Mouse (Mus musculus) hindbrain, embryonic 15.5 days (tissue): ENCODE data around the gene Sos1. TPM values are rescaled to one million over a fixed set of nuclear protein-coding genes. Genes with fewer than 3 reads are reported as not detected.
"Not testable (repeated sequence)": the region's sequence is repeated elsewhere in the genome, so short reads cannot be mapped to it uniquely, and the experiment has no call there.

Source experiments
- ATAC-seq: fragments of 200-750 bp; cut with Nextera tagmentation; 2 replicates; pipeline ENCODE4 v1.8.0; 2017; ENCODE audit warnings: low read depth, moderate number of reproducible peaks, moderate TSS enrichment; ENCODE audit not compliant: low FRiP score
- H3K27ac ChIP-seq: fragments of 300-500 bp; sonication (generic); replicated peaks from 2 replicates; pipeline ENCODE4 v1.5.1; 2015; ENCODE audit warnings: mild to moderate bottlenecking, inconsistent platforms
- H3K27me3 ChIP-seq: fragments of 300-500 bp; sonication (generic); 2 replicates; pipeline ENCODE4 v1.6.1; 2015; ENCODE audit warnings: control low read depth, inconsistent platforms
- H3K36me3 ChIP-seq: fragments of 300-500 bp; sonication (generic); 2 replicates; pipeline ENCODE4 v1.6.1; 2015; ENCODE audit warnings: control low read depth, inconsistent platforms
- H3K4me1 ChIP-seq: fragments of 300-500 bp; sonication (generic); replicated peaks from 2 replicates; pipeline ENCODE4 v1.6.1; 2015; ENCODE audit warnings: control low read depth, inconsistent platforms
- H3K4me2 ChIP-seq: fragments of 300-500 bp; sonication (generic); 2 replicates; pipeline ENCODE4 v1.6.1; 2015; ENCODE audit warnings: moderate library complexity, mild to moderate bottlenecking, inconsistent platforms
- H3K4me3 ChIP-seq: fragments of 300-500 bp; sonication (generic); 2 replicates; pipeline ENCODE4 v1.5.1; 2015; ENCODE audit warnings: mild to moderate bottlenecking, inconsistent platforms
- H3K9ac ChIP-seq: fragments of 300-500 bp; sonication (generic); 2 replicates; pipeline ENCODE4 v1.6.1; 2015; ENCODE audit warnings: inconsistent platforms
- H3K9me3 ChIP-seq: fragments of 300-500 bp; sonication (generic); 2 replicates; pipeline ENCODE4 v1.6.1; 2016; ENCODE audit warnings: control low read depth, inconsistent platforms
- WGBS: fragments of 180-500 bp; shearing (Covaris S2); methylation state at CpG from one replicate; pipeline ENCODE4 v1.1.7; 2015; 5-methylcytosine and 5-hydroxymethylcytosine counted together
- polyA plus RNA-seq: library from polyadenylated mRNA; unstranded; fragments of >200 nt; fragmentation: Nextera tagmentation; extraction: Ambion mirVana; gene quantifications from 2 replicates; pipeline ENCODE4 v1.2.1, GENCODE M21; 2015

The Sos1 gene
- polyA plus RNA-seq, 1 experiment from 2014 or later = 8.4 TPM

DNA sequence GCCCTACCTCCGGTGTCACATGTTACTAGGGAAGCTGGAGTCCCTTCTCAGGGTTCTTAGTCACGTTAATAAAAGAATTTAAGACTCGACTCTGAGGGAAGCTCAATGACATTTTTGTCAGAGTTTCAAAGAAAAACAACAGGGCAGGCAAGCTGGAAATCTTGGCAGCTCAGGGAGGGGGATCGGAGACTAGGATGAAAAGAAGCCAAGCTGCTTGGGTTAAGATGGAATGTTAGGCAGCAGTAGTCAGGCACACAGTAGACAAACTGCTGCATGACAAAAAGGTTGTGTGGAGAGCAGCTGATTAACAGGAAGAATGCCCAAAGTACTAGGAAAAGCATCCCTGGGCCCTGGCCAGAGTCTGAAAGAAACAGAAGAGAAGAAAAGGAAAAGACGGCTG is 9.9 kb upstream of the Sos1 start:
- Histone ChIP-seq H3K9me3 (no peaks in the 10 kb centered on the region), H3K4me1 (no peaks in the 10 kb centered on the region), H3K36me3 (no peaks in the 10 kb centered on the region), H3K9ac (no peak overlapping the region), H3K27ac (no peak overlapping the region), H3K4me2 (no peak overlapping the region), H3K27me3 (no peaks in the 10 kb centered on the region), H3K4me3 (no peak overlapping the region)
- no peak for ATAC-seq
- 65% methylated on average over 5 of the region's 5 CpGs for WGBS

- H3K9ac ChIP-seq = no peak overlapping the region
- H3K36me3 ChIP-seq = no peaks in the 10 kb centered on the region
- no peak for ATAC-seq
- no peaks in the 10 kb centered on the region for H3K27me3 ChIP-seq
- H3K27ac ChIP-seq = no peak overlapping the region
- H3K9me3 ChIP-seq = no peaks in the 10 kb centered on the region
- H3K4me3 ChIP-seq = no peak overlapping the region
- H3K4me2 ChIP-seq = no peak overlapping the region
- WGBS = 68% methylated on average over 3 of the region's 3 CpGs
- H3K4me1 ChIP-seq = no peaks in the 10 kb centered on the region
These were observed 8.7 kb upstream of the Sos1 start for GRCm38 (mm10) chr17:80488918-80489317.

GRCm38 (mm10) chr17:80485160-80485559 is 4.9 kb upstream of the Sos1 start:
- 90% methylated on average over 5 of the region's 5 CpGs for WGBS
- Histone ChIP-seq H3K4me3 (no peak overlapping the region), H3K36me3 (no peaks in the 10 kb centered on the region), H3K27ac (no peak overlapping the region), H3K27me3 (no peaks in the 10 kb centered on the region), H3K9me3 (no peaks in the 10 kb centered on the region), H3K4me1 (peaks cover 20% of the 10 kb centered on the region), H3K9ac (no peak overlapping the region), H3K4me2 (no peak overlapping the region)
- ATAC-seq = no peak

DNA sequence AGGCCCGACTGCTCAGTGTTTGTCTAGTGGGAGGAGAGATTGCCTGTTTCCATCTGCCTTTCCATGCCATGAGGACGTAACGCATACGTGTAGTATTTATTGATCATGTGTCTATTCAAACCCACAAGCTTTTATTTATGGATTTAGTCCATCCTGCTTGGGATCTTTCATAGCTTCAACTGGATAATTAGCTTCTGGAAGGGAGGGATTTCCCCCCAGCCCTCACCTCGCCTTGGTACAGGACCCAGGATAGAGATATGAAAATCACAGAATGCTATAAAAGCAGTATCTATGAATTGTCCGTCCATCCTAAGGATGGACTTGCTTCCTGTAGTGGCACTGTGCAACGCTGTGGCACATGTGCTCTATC is 587 bp upstream of the Sos1 start:
- 23% methylated on average over 7 of the region's 7 CpGs for WGBS
- Histone ChIP-seq H3K4me1 (peaks cover 37% of the 10 kb centered on the region), H3K4me2 (peak overlapping the region; percentile 74), H3K4me3 (peak overlapping the region; percentile 97), H3K36me3 (no peaks in the 10 kb centered on the region), H3K9ac (peak overlapping the region; percentile 98), H3K9me3 (no peaks in the 10 kb centered on the region), H3K27me3 (no peaks in the 10 kb centered on the region), H3K27ac (peak overlapping the region; percentile 98)
- no peak for ATAC-seq

DNA sequence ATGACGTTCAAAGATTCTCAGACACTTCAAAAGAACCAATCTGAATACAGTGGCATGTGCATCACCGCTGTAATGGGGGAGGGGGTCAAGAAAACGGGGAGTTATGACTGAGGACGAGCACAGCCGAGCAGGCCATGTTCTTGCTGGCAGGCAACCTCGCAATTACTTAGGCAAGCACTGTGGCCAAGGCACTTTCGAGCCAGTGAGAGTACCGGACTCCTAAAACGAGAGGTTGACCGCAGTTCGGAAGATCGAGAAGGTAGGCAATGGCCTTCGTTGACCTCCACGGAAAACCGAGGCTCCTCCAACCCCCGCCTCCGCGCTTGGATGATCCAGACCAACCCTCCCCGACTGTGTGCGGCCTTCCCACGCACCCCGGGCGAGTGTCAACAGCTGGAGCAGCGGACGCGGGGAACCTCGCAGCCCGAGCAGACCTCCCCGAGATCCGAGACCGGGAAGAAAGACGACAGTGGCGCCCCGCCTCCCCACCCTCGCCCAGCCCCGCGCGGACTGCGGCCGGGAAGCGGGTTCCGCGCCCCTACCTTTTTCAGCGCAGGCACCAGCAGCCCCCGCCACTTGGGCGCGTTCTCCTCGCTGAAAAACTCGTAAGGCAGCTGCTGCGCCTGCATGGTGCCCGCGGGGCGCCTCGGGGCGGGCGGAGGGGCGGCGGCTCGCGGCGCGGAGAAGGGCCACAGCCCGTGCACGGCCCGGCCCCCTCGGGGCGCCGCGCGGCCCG is 790 bp downstream of the Sos1 start:
- peak overlapping the region; percentile 98 for H3K27ac ChIP-seq
- H3K4me1 ChIP-seq = peaks cover 37% of the 10 kb centered on the region
- H3K9ac ChIP-seq = peak overlapping the region; percentile 98
- no peaks in the 10 kb centered on the region for H3K9me3 ChIP-seq
- WGBS = under 1% methylated on average over 50 of the region's 71 CpGs
- H3K4me2 ChIP-seq = peak overlapping the region; percentile 74
- H3K27me3 ChIP-seq = no peaks in the 10 kb centered on the region
- H3K36me3 ChIP-seq = no peaks in the 10 kb centered on the region
- H3K4me3 ChIP-seq = peak overlapping the region; percentile 97
- ATAC-seq = peak; percentile 25

DNA sequence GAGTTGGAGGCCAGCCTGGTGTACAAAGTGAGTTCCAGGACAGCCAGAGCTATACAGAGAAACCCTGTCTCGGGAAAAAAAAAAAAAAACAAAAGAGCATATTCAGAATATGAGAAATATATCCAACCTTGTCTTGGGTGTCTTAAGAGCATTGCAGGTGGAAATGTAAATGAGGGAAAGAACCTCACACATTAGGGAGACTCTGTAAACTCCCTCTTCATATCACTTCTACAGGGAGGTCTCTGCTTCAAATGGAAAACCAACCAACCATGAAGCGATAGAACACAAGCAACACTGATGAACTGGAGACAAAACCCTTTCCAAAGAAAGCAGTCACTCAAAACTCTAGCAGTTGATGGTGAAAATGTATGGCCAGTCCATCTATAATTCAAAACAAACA is 2.6 kb downstream of the Sos1 start:
- 85% methylated on average over 2 of the region's 2 CpGs for WGBS
- Histone ChIP-seq H3K4me1 (peaks cover 35% of the 10 kb centered on the region), H3K27ac (no peak overlapping the region), H3K9me3 (no peaks in the 10 kb centered on the region), H3K27me3 (no peaks in the 10 kb centered on the region), H3K36me3 (no peaks in the 10 kb centered on the region), H3K4me3 (no peak overlapping the region), H3K4me2 (0 out of 2 replicates have a peak overlapping the region, but pooled peaks have one; percentile 74), H3K9ac (no peak overlapping the region)
- ATAC-seq = no peak

GRCm38 (mm10) chr17:80476496-80476895 is 3.8 kb downstream of the Sos1 start:
- Histone ChIP-seq H3K36me3 (no peaks in the 10 kb centered on the region), H3K27me3 (no peaks in the 10 kb centered on the region), H3K4me3 (no peak overlapping the region), H3K9ac (no peak overlapping the region), H3K9me3 (no peaks in the 10 kb centered on the region), H3K27ac (no peak overlapping the region), H3K4me1 (peaks cover 29% of the 10 kb centered on the region), H3K4me2 (no peak overlapping the region)
- no peak for ATAC-seq
- WGBS = 91% methylated on average over 4 of the region's 4 CpGs

- Histone ChIP-seq H3K4me1 (peaks cover 9% of the 10 kb centered on the region), H3K36me3 (no peaks in the 10 kb centered on the region), H3K4me2 (no peak overlapping the region), H3K9me3 (no peaks in the 10 kb centered on the region), H3K27ac (no peak overlapping the region), H3K9ac (no peak overlapping the region), H3K4me3 (no peak overlapping the region), H3K27me3 (no peaks in the 10 kb centered on the region)
- no peak for ATAC-seq
- WGBS = 32% methylated on average over 8 of the region's 8 CpGs
These were observed 9.0 kb downstream of the Sos1 start for GRCm38 (mm10) chr17:80471056-80471802.

DNA sequence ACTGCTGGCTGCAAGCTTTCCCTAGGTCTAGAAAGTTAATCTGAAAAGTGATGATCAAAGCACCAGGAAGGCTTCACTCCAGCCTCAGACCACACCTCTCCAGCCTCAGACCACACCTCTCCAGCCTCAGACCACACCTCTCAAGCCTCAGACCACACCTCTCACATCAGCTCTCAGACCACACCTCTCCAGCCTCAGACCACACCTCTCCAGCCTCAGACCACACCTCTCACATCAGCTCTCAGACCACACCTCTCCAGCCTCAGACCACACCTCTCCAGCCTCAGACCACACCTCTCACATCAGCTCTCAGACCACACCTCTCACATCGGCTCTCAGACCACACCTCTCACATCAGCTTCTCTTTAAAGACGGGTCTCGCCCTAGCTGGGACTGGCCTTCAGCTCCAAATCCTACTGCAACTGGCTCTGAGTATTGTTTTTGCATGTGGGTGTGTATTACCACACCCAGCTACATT is 11.8 kb downstream of the Sos1 start:
- not testable (repeated sequence) for H3K27ac ChIP-seq, ATAC-seq

GRCm38 (mm10) chr17:80460258-80460657 is 20.0 kb downstream of the Sos1 start:
- Histone ChIP-seq H3K36me3 (no peaks in the 10 kb centered on the region), H3K9ac (no peak overlapping the region), H3K27me3 (no peaks in the 10 kb centered on the region), H3K9me3 (no peaks in the 10 kb centered on the region), H3K27ac (no peak overlapping the region), H3K4me2 (no peak overlapping the region), H3K4me3 (no peak overlapping the region), H3K4me1 (peaks cover 16% of the 10 kb centered on the region)
- WGBS = 51% methylated on average over 5 of the region's 5 CpGs
- no peak for ATAC-seq

More for the DNA sequence above, 11.8 kb downstream of the Sos1 start:
- H3K9ac ChIP-seq, H3K4me3 ChIP-seq, H3K4me2 ChIP-seq, H3K27me3 ChIP-seq, H3K9me3 ChIP-seq, H3K36me3 ChIP-seq: not testable (repeated sequence)
- WGBS = 41% methylated on average over 3 of the region's 3 CpGs
- peaks cover 12% of the 10 kb centered on the region for H3K4me1 ChIP-seq

DNA sequence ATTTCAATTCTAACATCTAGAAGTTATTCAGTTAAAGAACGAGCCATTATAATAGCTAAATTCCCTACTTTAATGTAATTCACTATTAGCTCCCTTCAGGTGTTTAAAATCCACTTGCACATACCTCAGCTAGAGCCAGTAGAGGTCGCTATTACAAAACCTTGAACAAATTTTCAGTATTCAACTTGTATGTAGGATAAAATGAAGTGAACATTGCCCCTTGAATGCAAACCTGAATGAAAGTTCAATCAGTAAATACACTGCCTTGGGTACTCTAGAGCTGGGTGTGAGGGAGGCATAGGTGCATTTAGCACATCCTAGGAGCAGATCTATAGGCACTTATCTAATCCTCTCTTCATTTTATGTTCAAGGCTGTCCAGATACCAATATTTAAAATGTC is 24.6 kb downstream of the Sos1 start:
- Histone ChIP-seq H3K9me3 (no peaks in the 10 kb centered on the region), H3K4me2 (no peak overlapping the region)

GRCm38 (mm10) chr17:80450426-80451030 is 29.7 kb downstream of the Sos1 start:
- Histone ChIP-seq H3K9ac (no peak overlapping the region), H3K4me3 (no peak overlapping the region), H3K27ac (no peak overlapping the region), H3K4me1 (no peaks in the 10 kb centered on the region), H3K9me3 (no peaks in the 10 kb centered on the region), H3K4me2 (no peak overlapping the region), H3K36me3 (peaks cover 35% of the 10 kb centered on the region), H3K27me3 (no peaks in the 10 kb centered on the region)
- WGBS = 34% methylated on average over 3 of the region's 3 CpGs
- ATAC-seq = no peak

More for the DNA sequence above, 24.6 kb downstream of the Sos1 start:
- no peaks in the 10 kb centered on the region for H3K27me3 ChIP-seq
- no peak for ATAC-seq
- H3K4me1 ChIP-seq = 0 out of 2 replicates have a peak, but pooled peaks cover 4% of the 10 kb centered on the region
- H3K9ac ChIP-seq = no peak overlapping the region
- no peak overlapping the region for H3K27ac ChIP-seq
- WGBS = 45% methylated on average over 2 of the region's 2 CpGs
- H3K36me3 ChIP-seq = peaks cover 9% of the 10 kb centered on the region
- H3K4me3 ChIP-seq = no peak overlapping the region
